Mouse (Mus musculus): ENCODE data around the gene Tspan9. TPM values are rescaled to one million over a fixed set of nuclear protein-coding genes. Genes with fewer than 3 reads are reported as not detected.

The Tspan9 gene
- total RNA-seq, 2 experiments from 2014 or later, result 52.0 to 57.2 TPM

DNA sequence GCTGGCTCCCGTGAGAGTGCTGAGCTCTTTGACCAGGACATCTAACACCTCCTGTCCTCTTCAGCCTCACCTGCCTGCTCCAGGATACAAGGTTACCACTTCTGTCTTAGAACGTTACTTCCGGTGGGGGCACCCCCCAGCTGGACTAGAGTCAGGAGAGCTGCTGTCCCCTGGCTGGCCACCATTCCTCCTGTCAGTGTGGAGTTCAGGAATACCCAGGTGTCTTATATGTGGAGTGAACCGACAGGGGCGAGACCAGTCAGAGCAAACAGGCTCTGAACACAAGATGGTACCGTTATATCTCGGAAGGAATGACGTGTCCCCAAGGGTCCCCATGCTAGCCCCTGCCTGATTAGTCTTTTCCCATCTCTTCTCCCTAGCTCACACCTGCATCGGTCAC lies 106.8 kb downstream of the Tspan9 start:
- no peak for DNase-seq

DNA sequence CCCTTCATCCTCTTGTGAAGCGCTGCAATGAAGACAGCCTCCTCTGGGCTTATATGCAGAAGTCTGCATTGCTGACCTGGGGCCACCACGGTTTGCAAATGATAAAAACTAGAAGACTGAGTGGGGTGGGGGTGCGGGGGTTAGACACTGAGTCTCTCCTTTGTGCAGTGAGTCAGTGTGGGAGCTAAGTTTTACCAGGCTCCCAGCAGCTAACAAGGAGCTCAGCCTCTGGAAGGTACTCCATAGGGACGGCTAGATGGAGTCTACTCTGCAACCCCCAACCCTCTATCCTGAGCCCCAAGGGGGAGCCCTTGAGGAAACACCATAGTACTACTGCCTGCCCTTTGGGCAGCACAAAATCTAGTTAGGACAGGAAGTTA lies 107.5 kb downstream of the Tspan9 start:
- DNase-seq, result no peak

GRCm38 (mm10) chr6:128035250-128035929 lies 108.0 kb downstream of the Tspan9 start:
- peak; percentile 64 to 74 for DNase-seq

- DNase-seq, result peak; percentile 77 to 86
Measured at GRCm38 (mm10) chr6:128034317-128035249, 108.8 kb downstream of the Tspan9 start.

DNA sequence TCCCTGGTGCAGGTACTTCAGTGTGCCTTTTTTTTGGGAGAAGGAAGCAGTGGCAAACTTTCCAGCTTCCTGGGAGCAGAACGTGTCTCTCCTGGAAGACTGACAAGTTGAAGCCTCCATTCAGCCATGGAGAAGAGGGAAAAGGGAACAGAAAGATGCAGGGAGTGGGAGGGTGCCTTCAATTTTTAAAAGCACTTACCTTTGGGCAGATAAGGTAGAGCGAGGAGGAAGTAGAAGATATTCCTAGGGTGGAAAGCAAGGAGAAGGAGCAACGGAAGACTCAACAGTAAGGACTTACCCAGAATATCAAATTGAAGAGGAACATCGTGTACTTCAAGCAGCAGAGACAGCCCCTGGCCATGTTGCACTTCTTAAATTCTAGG lies 109.5 kb downstream of the Tspan9 start:
- DNase-seq, result no peak

- peak; percentile 16 to 45 for DNase-seq
Measured at GRCm38 (mm10) chr6:128033172-128033867, 110.1 kb downstream of the Tspan9 start.

- DNase-seq, result peak; percentile 83 to 87
Measured at GRCm38 (mm10) chr6:128032252-128033171, 110.9 kb downstream of the Tspan9 start.

GRCm38 (mm10) chr6:128031584-128031983 lies 111.8 kb downstream of the Tspan9 start:
- no peak for DNase-seq

- no peak for DNase-seq
Measured at GRCm38 (mm10) chr6:128031096-128031495, 112.3 kb downstream of the Tspan9 start.

DNA sequence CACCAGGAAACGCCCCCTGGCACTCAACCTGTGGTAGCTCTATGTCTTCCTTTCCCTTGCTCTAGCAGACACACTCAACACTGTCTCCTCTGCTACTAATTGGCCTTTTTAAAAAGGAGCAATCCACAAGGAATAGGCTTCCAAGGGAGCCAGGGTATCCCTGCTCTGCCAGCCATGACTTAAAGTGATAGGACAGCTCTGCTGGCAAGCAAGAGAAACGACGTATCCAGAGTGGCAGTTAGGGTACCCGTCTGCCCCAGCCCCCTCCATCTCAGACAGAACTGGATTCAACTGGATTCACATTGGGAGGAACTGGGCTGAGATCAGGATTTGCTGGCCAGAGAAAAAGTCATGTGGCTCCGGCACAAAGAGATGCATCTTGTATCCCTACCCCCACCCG lies 112.9 kb downstream of the Tspan9 start:
- DNase-seq, result no peak

GRCm38 (mm10) chr6:128029517-128030348 lies 113.7 kb downstream of the Tspan9 start:
- no peak for DNase-seq

GRCm38 (mm10) chr6:128028116-128028940 lies 115.1 kb downstream of the Tspan9 start:
- DNase-seq, result peak; percentile 62 to 70

DNA sequence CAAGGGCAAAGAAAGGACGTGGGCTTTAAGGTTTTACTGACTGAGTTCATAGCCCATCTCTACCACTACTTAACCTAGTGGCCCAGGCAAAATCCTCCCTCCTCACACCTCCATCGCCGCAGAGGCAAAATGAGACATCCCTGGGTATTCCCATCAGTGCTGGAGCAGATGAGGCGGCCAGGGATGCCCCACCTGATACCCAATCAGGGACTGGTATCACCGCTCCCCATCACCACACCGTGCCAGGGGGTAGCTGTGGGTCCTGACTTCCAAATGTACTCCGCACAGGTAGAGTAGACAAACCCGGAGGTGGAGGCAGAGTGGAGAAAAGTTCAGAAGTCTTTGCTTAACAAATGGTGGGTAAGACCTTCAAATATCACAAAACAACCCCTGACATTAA lies 117.4 kb downstream of the Tspan9 start:
- DNase-seq, result no peak

DNA sequence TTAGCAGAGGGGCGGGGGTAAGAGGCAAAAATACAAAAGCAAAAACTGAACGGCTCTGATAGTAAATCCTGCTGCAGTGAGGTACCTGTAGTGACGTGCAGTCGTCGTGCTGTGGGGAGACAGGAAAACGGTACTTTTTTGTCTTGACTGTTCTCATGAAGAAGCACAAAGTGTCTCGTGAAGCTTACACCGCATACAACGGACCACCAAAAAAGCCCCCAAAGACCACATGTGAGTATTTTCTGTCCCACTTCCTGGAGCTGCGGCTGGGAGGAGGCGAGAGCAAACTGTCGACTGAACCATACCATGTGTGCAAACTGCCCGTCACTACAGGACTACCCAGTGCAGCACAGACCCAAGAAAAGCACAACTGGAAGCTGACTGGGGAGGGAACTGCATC lies 117.8 kb downstream of the Tspan9 start:
- DNase-seq, result no peak

DNA sequence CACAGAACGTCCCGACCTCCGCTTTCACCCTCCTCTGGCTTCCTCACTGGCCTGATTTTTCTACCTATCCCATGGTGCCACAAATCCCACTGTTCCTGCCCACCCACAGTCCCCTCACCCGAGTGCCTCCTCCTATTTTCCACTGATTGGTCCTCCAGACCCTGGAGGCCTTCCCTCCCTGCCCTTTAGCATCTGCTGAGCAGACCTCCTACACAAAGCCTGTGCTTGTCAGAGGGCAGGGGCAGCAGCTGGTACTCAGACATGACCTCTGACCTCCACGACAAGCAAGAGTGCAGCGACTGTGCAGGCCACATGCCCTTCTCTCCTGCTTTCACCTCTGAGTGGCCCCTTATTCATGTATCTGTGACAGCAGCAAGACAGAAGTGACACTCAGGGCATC lies 121.2 kb downstream of the Tspan9 start:
- no peak for DNase-seq

DNA sequence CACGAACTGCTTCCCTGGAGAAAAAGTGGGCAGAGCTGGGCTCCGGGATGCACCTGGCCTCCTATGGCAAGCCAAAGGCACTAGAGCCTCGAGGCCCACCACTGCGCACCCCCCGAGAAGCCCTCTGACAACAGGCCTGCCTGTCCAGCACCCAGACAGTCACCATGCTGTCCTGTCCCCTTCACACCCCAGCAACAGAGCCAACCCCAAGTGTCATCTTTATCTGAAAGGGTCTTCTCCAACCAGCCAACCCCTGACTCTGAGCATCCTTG lies 121.5 kb downstream of the Tspan9 start:
- DNase-seq, result no peak

- no peak for DNase-seq
Measured at GRCm38 (mm10) chr6:128021106-128021930, 122.1 kb downstream of the Tspan9 start.

DNA sequence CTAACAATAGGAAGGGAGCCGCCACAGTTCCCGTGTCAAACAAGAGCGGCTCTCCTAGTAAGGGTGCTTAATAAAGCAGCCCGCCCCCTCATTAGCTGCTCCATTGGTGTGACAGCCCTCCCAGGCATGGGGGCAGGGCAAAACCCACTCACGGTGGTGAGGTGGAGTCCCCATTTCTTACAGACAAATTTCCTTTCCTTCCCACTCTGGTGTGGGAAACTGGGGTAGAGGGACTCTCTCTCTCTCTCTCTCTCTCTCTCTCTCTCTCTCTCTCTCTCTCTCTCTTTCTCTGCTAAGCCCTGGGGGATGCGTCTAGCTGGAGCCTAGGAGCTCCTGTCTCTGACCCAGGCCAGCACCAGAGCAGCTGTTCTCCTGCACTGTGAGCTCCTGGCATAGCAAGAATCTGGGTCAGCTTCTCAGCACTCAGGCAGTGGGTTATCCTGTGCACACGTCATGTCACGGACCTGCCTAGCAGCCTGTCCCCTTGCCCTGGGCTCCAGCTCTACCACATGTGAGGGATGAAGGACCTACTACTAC lies 122.8 kb downstream of the Tspan9 start:
- no peak for DNase-seq

DNA sequence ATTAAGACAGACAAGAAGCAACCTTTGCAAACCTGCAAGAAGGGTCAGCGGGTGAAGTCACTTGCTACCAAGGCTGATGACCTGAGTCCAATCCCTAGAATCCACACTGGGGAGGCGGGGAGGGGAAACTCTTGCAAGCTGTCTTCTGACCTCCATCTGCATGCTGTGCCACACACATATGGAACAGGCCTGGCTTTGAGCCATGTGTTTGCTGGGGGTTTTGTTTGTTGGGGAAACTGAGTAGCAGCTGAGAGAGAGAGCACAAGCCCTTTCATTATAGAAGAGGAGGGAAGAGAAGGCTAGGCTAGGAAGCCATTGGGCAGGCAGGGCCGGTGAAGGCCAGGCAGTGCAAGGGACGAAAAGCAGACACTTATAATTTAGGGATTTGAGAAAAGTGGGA lies 123.3 kb downstream of the Tspan9 start:
- DNase-seq, result no peak

Data from adrenal gland, postnatal 36 days (tissue).